Mouse (Mus musculus): ENCODE measurements around the gene Cldnd2.

- no peak for TF ChIP-seq MAX (IDR thresholded peaks at IDR 0.05)
- TF ChIP-seq CTCF (IDR thresholded peaks at IDR 0.05; ENCODE audit: control insufficient read depth, insufficient read depth, insufficient read length), result no peak
- no peak for TF ChIP-seq MYOG (IDR thresholded peaks at IDR 0.05; ENCODE audit: control insufficient read depth, extremely low read depth, insufficient read length)
- no peak for TF ChIP-seq USF1 (IDR thresholded peaks at IDR 0.05; ENCODE audit: low read depth)
Measured at GRCm38 (mm10) chr7:43465344-43466098, 24.9 kb downstream of the Cldnd2 start.

All from C2C12 (cell line).